Mouse (Mus musculus): ENCODE measurements at regions not wholly inside any gene's neighbourhood (a gene's known extent, or its start where the extent isn't known, plus 50 kb on each side); places are given as distances from the start of the nearest gene placed in this dataset.

DNA sequence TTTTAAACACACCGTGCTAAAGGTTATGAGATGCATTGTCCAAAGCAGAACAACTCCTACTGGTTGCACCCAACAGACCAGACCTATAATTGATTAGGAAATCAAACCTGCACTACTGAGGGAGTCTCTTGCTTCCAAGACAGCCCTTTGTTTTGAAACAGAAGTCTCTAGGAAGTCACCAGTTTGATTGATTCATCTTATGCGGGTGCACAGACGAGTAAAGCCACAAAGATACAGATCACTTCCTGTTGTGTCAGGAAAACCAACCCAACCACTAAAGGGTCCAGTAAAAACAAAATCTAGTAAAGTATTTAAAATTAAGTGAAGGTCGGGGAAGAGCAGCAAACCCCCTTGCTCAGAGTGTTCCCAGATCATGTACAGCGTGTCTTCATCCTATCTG lies 58.3 kb upstream of the N6amt1 start:
- DNase-seq (ENCODE audit: low spot score): no peak

GRCm38 (mm10) chr16:87292826-87293225 lies 61.2 kb upstream of the N6amt1 start:
- no peak for DNase-seq (ENCODE audit: low spot score)

GRCm38 (mm10) chr16:87291716-87292115 lies 62.3 kb upstream of the N6amt1 start:
- DNase-seq (ENCODE audit: low spot score): no peak

GRCm38 (mm10) chr16:87285639-87286038 lies 68.3 kb upstream of the N6amt1 start:
- DNase-seq (ENCODE audit: low spot score): no peak

- DNase-seq (ENCODE audit: low spot score): peak; percentile 86
These were observed 69.0 kb upstream of the N6amt1 start for GRCm38 (mm10) chr16:87284835-87285510.

DNA sequence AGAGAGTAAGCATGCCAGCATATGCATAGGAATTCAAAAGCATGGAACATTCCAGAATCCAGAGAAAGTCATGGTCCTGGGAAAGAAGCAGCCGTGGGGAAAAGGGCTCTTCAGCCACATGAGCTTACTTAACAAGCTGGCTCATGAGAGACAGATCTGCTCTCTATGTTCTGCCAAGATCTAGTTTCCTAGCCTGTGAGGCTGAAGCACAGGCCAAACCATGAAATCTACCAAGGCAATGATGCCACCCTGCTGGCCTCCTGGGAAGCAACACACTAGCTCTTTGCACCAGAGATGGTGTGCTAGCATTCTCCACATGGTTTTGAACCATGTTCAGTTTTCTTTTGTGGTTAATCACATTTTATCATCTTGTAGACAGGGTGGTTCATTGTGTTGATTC lies 75.5 kb upstream of the N6amt1 start:
- DNase-seq (ENCODE audit: low spot score): peak; percentile 73

- DNase-seq (ENCODE audit: low spot score): no peak
These were observed 81.6 kb upstream of the N6amt1 start for GRCm38 (mm10) chr16:87272363-87272762.

DNA sequence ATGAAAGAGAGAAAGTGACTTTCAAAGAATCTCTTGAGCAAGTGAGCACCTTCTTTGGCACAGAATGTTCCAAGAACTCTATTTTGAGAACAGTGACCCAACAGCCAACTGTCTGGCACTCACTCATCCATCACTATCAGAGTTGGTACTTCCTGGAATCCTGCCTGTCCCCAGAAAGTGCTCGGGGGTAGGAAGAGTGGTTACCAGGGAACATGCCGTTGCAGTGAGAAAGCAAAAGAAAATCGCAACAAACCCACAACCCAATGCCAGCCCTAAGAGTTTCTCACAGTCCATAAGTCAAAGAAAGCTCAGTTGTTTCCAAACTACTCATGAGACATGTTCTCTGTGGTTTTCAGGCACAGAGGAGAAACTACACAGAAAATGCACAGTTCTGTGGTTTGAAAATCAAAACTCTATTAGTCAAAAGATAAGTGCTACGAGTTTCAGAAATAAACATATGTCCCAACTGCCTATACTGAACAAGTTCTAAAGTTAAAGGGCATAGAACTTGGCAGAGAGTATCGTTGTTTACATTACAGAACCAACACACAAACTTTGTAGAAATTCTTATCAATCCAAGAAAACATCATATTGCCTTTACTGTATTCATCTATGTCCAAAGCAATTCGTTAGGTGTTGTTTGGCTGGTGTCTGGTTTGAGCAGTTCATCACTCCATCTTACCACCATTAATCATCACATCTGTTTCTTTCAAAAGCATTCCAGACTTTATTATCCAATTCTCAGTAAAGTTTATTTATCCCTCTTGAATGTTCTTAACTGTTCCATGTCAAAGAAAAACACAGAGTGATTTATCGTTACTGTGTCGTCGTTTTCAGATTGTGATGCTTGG lies 85.8 kb upstream of the N6amt1 start:
- peak; percentile 42 for DNase-seq (ENCODE audit: low spot score)

- DNase-seq (ENCODE audit: low spot score): no peak
These were observed 86.5 kb upstream of the N6amt1 start for GRCm38 (mm10) chr16:87267517-87267916.

- peak; percentile 24 for DNase-seq (ENCODE audit: low spot score)
These were observed 90.4 kb upstream of the N6amt1 start for GRCm38 (mm10) chr16:87263571-87263970.

DNA sequence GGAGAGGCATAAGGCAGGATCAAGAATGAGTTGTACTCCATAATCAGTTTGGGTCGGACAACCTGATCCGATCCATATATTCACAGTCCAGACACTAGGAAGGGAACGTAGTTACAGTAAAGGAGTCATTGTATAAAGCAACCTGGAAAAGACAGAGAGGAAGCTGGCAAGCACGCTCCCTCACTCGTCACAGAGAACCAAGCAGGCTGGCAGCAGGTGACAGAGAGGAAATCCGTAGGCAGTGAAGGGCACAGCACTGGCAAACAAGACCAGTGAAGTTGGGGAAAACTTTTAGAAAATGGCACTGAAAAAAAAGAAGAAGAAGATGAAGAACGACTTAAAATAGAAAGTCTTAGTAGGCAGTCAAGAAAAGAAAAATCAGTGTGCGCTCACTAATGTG lies 90.9 kb upstream of the N6amt1 start:
- DNase-seq (ENCODE audit: low spot score): no peak

- no peak for DNase-seq (ENCODE audit: low spot score)
These were observed 91.5 kb upstream of the N6amt1 start for GRCm38 (mm10) chr16:87262497-87262896.

DNA sequence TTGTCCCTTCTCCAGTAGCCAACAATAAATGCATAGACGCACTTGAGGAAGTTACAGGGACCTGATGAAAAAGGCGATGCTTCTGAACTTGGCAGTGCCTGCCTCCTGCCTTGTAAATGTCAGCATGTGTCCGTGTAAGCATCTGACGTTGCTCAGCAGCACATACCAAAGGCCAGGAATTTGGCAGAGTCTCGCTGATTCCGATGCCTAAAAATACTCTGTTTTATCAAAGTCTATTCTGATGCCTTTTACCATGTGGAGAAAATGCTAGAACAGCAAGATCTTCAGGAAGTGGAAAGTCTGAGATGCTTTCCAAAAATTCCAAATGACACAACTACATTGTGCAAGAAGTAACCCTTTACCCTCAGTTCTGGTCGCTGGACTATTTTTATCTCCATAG lies 92.5 kb upstream of the N6amt1 start:
- DNase-seq (ENCODE audit: low spot score): peak; percentile 86

GRCm38 (mm10) chr16:87254736-87255135 lies 99.2 kb upstream of the N6amt1 start:
- DNase-seq (ENCODE audit: low spot score): no peak

GRCm38 (mm10) chr16:87250531-87250930 lies 103.5 kb upstream of the N6amt1 start:
- no peak for DNase-seq (ENCODE audit: low spot score)

GRCm38 (mm10) chr16:87249903-87250302 lies 104.1 kb upstream of the N6amt1 start:
- DNase-seq (ENCODE audit: low spot score): peak; percentile 71

DNA sequence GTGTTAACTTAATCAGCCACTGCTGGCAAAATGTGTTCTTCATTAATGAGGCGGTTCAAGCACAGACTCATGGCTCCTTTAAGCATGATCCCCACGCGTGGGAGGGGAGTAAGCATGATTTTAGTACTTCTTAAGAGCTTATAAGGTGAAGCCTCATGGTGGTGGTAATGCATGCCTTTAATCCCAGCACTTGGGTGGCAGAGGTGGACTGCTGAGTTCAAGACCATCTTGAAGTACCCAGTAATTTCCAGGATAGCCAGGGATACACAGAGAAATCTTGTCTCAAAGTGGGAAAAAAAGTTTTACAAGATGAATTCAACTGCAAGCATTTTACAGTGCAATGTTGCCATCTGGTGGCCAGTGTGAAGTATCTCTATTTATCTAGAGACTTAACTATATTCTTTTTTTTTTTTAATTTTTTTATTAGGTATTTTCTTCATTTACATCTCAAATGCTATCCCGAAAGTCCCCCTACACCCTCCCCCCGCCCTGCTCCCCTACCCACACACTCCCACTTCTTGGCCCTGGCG lies 105.4 kb upstream of the N6amt1 start:
- DNase-seq (ENCODE audit: low spot score): peak; percentile 89

GRCm38 (mm10) chr16:87245933-87246791 lies 107.8 kb upstream of the N6amt1 start:
- peak; percentile 78 for DNase-seq (ENCODE audit: low spot score)

DNA sequence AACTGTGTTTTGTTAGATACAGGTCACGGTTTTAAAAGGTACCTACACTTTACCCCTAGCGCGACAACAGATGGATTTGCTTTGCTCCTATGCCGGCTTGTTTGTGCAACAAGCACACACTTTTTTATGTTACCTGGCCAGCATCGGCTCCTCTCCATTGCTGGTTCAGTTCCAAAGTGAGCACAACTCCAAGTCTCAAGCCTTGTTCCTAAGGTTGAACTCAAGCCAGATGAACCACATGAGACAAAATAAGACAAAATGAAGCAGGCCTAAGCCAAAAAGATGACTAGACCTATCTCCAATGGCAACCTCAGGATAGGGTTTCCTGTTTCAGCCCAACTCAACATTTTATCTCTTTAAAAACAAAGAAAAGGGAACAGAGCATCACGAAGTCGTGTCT lies 108.5 kb upstream of the N6amt1 start:
- DNase-seq (ENCODE audit: low spot score): no peak

- no peak for DNase-seq (ENCODE audit: low spot score)
These were observed 112.0 kb upstream of the N6amt1 start for GRCm38 (mm10) chr16:87242027-87242426.

DNA sequence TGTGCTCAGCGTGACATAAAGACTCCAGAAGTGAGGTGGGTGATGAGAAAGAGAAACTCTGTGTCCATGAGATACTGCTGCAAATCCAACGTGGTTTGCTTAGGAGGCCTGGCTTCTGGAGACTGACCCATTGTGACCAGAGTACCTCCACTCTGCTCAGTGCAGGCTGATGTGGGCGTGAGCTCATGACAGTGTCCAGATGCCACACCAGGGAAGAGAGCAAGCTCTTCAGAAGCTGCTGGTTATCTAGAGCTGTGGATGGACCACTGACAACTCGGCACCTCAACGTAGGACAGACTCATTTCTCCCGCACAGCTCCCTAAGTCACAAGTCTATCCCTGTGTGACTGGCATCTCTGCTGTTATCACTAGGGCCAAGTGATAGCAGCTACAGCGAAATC lies 114.9 kb upstream of the N6amt1 start:
- no peak for DNase-seq (ENCODE audit: low spot score)

- no peak for DNase-seq (ENCODE audit: low spot score)
These were observed 119.8 kb upstream of the N6amt1 start for GRCm38 (mm10) chr16:87234199-87234598.

Data from adipocyte (in vitro differentiated cells).